Mouse (Mus musculus): ENCODE measurements at regions not wholly inside any gene's neighbourhood (a gene's known extent, or its start where the extent isn't known, plus 50 kb on each side); places are given as distances from the start of the nearest gene placed in this dataset.

DNA sequence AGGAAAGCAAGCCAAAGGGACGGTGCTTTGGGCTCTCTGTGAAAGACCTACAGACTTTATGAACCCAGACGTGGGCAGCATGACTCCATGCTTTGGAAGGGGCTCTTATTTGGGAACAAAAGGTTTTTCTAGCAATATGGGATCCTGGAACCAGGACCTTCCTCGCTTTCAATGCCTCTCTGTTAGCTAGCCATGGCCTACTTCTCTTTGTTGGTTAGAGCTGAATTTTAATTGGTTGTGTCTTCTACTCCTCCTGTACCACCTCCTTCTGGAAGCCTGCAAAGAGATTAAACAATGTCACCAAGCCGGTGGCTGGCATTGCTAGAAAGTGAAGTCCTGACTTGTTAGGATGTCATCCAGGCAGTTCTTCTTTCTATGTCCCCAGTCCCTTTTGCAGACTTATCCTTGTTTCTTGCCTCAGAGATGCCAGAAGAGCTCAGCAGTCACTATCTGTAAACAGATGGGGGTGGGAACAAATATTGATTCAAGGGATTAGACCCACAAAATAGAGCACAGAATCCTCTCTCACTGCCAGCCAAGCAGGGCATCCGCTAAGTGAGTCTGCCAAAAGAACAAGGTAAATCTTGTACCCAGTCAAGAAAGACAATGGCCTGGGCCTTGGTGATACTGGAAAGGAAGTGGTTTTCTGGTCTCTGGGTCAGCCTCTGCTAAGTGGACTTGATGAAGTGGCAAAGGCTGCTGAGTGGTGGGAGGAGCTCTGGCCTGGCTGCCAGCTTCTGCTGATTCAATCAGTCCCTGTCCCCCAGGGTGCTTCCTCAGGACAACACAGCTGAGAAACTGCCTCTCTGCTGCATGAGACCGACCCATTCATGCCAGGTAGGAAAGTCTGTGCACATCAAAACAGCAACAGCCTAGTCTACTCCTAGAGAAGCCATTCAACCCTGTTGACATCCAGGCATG, 244.7 kb upstream of the Tenm4 start:
- TF ChIP-seq POLR2A (IDR thresholded peaks at IDR 0.05; ENCODE audit: extremely low read depth, insufficient read depth, low read length) (no peak), CTCF (IDR thresholded peaks at IDR 0.05; ENCODE audit: extremely low read depth, insufficient read depth, low read length) (no peak)
